Mouse (Mus musculus): Measurements from ENCODE around the gene Fam71b.

DNA sequence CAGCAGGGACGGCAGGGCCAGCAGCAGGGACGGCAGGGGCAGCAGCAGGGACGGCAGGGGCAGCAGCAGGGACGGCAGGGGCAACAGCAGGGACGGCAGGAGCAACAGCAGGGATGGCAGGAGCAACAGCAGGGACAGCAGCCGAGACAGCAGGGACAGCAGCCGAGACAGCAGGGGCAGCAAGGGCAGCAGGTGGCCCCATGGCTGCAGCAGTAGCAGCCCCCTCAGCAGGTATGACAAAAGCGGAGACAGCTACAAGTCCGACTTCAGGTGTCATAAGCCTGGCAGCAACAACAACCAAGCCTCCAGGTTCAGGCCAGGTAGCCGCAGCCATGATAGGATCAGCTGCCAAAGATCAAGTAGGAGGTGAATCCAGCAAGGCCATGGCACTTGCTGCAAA lies 10.4 kb downstream of the Fam71b start:
- no peak for TF ChIP-seq GATA1 (IDR thresholded peaks at IDR 0.05; ENCODE audit: low read length)
- no peak for TF ChIP-seq TAL1 (IDR thresholded peaks at IDR 0.05; ENCODE audit: low read length)
